Mouse (Mus musculus): Measurements from ENCODE around the gene Egfem1.

- no peak for TF ChIP-seq EP300 (IDR thresholded peaks at IDR 0.05; ENCODE audit: low read depth)
- no peak for TF ChIP-seq CTCF (IDR thresholded peaks at IDR 0.05; ENCODE audit: low read depth)
These were observed 585.0 kb downstream of the Egfem1 start for GRCm38 (mm10) chr3:29666796-29667195.
